Mouse (Mus musculus) intestine, postnatal 0 days (tissue): ENCODE data around the gene Myom1. TPM values are rescaled to one million over a fixed set of nuclear protein-coding genes. Genes with fewer than 3 reads are reported as not detected.

ENCODE experiments used
- ATAC-seq: fragments of 200-750 bp; cut with Nextera tagmentation; 2 replicates; pipeline ENCODE4 v1.8.0; 2017; ENCODE audit warnings: mild to moderate bottlenecking, moderate TSS enrichment, moderate library complexity
- H3K27ac ChIP-seq: fragments of 300-500 bp; sonication (generic); 2 replicates; pipeline ENCODE4 v1.5.1; 2014; ENCODE audit warnings: mild to moderate bottlenecking, low read depth, low read length, moderate library complexity
- H3K27me3 ChIP-seq: fragments of 300-500 bp; sonication (generic); replicated peaks from 2 replicates; pipeline ENCODE4 v1.6.1; 2014; ENCODE audit warnings: low read length, mixed read lengths; ENCODE audit not compliant: control insufficient read depth, insufficient read depth
- H3K36me3 ChIP-seq: fragments of 300-500 bp; sonication (generic); 2 replicates; pipeline ENCODE4 v1.6.1; 2014; ENCODE audit warnings: mild to moderate bottlenecking, moderate library complexity; ENCODE audit not compliant: control insufficient read depth, insufficient read depth
- H3K4me1 ChIP-seq: fragments of 300-500 bp; sonication (generic); replicated peaks from 2 replicates; pipeline ENCODE4 v1.6.1; 2014; ENCODE audit warnings: antibody characterized with exemption, low read length, mixed read lengths; ENCODE audit not compliant: control insufficient read depth, insufficient read depth
- H3K4me2 ChIP-seq: fragments of 300-500 bp; sonication (generic); replicated peaks from 2 replicates; pipeline ENCODE4 v1.6.1; 2014; ENCODE audit warnings: low read depth, mild to moderate bottlenecking, moderate library complexity
- H3K4me3 ChIP-seq: fragments of 300-500 bp; sonication (generic); 2 replicates; pipeline ENCODE4 v1.5.1; 2014; ENCODE audit warnings: low read depth, low read length
- H3K9ac ChIP-seq: fragments of 300-500 bp; sonication (generic); 2 replicates; pipeline ENCODE4 v1.6.1; 2014; ENCODE audit warnings: mild to moderate bottlenecking, low read depth, low read length
- H3K9me3 ChIP-seq: fragments of 300-500 bp; sonication (generic); 2 replicates; pipeline ENCODE4 v1.6.1; 2016; ENCODE audit warnings: mixed run types; ENCODE audit not compliant: control insufficient read depth
- CTCF ChIP-seq: sonication (generic); IDR thresholded peaks from 2 replicates; pipeline ENCODE4 v1.5.1; 2016; ENCODE audit warnings: low read depth, mild to moderate bottlenecking, control low read depth, antibody characterized with exemption, moderate library complexity
- WGBS: fragments of 180-500 bp; shearing (Covaris S2); extraction: QIAGEN DNeasy Blood & Tissue Kit; methylation state at CpG from one replicate; pipeline ENCODE4 v1.1.7; 2014; 5-methylcytosine and 5-hydroxymethylcytosine counted together
- polyA plus RNA-seq: library from polyadenylated mRNA; unstranded; fragments of >200 nt; fragmentation: Nextera tagmentation; extraction: Ambion mirVana; gene quantifications from 2 replicates; pipeline ENCODE4 v1.2.1, GENCODE M21; 2015

Gene Myom1
- polyA plus RNA-seq, 1 experiment from 2014 or later: 8.9 TPM

GRCm38 (mm10) chr17:71144322-71145116 lies 142.1 kb downstream of the Myom1 start:
- no peaks in the 10 kb centered on the region for H3K27me3 ChIP-seq
- 75% methylated on average over 19 of the region's 19 CpGs for WGBS
- no peak overlapping the region for H3K9ac ChIP-seq
- ATAC-seq: no peak
- no peak overlapping the region for H3K4me2 ChIP-seq
- no peak overlapping the region for H3K27ac ChIP-seq
- no peaks in the 10 kb centered on the region for H3K36me3 ChIP-seq
- H3K4me1 ChIP-seq: no peaks in the 10 kb centered on the region
- TF ChIP-seq CTCF: no peak
- H3K9me3 ChIP-seq: no peaks in the 10 kb centered on the region
- H3K4me3 ChIP-seq: no peak overlapping the region

- Histone ChIP-seq H3K9ac (no peak overlapping the region), H3K4me2 (no peak overlapping the region), H3K4me3 (no peak overlapping the region), H3K4me1 (no peaks in the 10 kb centered on the region), H3K9me3 (no peaks in the 10 kb centered on the region), H3K36me3 (no peaks in the 10 kb centered on the region), H3K27me3 (no peaks in the 10 kb centered on the region), H3K27ac (no peak overlapping the region)
- WGBS: 83% methylated on average over 1 of the region's 1 CpGs
- no peak for ATAC-seq
- no peak for TF ChIP-seq CTCF
These were observed 143.0 kb downstream of the Myom1 start for GRCm38 (mm10) chr17:71145248-71145961.

GRCm38 (mm10) chr17:71153356-71153755 lies 150.9 kb downstream of the Myom1 start:
- Histone ChIP-seq H3K4me3 (no peak overlapping the region), H3K4me1 (no peaks in the 10 kb centered on the region), H3K27ac (no peak overlapping the region), H3K9me3 (no peaks in the 10 kb centered on the region), H3K27me3 (no peaks in the 10 kb centered on the region), H3K9ac (no peak overlapping the region), H3K36me3 (no peaks in the 10 kb centered on the region), H3K4me2 (no peak overlapping the region)
- no peak for TF ChIP-seq CTCF
- no peak for ATAC-seq
- 58% methylated on average over 4 of the region's 4 CpGs for whole genome bisulfite sequencing

GRCm38 (mm10) chr17:71155271-71155670 lies 152.8 kb downstream of the Myom1 start:
- H3K27me3 ChIP-seq: no peaks in the 10 kb centered on the region
- H3K36me3 ChIP-seq: no peaks in the 10 kb centered on the region
- no peak for ATAC-seq
- WGBS: 22% methylated on average over 1 of the region's 1 CpGs
- no peak overlapping the region for H3K4me2 ChIP-seq
- no peak for TF ChIP-seq CTCF
- H3K27ac ChIP-seq: no peak overlapping the region
- H3K4me1 ChIP-seq: no peaks in the 10 kb centered on the region
- no peaks in the 10 kb centered on the region for H3K9me3 ChIP-seq
- H3K9ac ChIP-seq: no peak overlapping the region
- H3K4me3 ChIP-seq: no peak overlapping the region

GRCm38 (mm10) chr17:71159152-71159567 lies 156.7 kb downstream of the Myom1 start:
- Histone ChIP-seq H3K27ac (no peak overlapping the region), H3K4me3 (no peak overlapping the region), H3K9me3 (no peaks in the 10 kb centered on the region), H3K9ac (no peak overlapping the region), H3K27me3 (no peaks in the 10 kb centered on the region), H3K36me3 (no peaks in the 10 kb centered on the region), H3K4me2 (no peak overlapping the region), H3K4me1 (no peaks in the 10 kb centered on the region)
- no peak for TF ChIP-seq CTCF
- no peak for ATAC-seq
- 12% methylated on average over 4 of the region's 4 CpGs for WGBS

GRCm38 (mm10) chr17:71159720-71160119 lies 157.3 kb downstream of the Myom1 start:
- ATAC-seq: no peak
- Histone ChIP-seq H3K27ac (no peak overlapping the region), H3K27me3 (no peaks in the 10 kb centered on the region), H3K9ac (no peak overlapping the region), H3K4me3 (no peak overlapping the region), H3K36me3 (no peaks in the 10 kb centered on the region), H3K9me3 (no peaks in the 10 kb centered on the region), H3K4me1 (no peaks in the 10 kb centered on the region), H3K4me2 (no peak overlapping the region)
- 71% methylated on average over 8 of the region's 8 CpGs for WGBS
- TF ChIP-seq CTCF: no peak
